Mouse (Mus musculus) embryo, embryonic 11 days (tissue): ENCODE data around the gene Gpc6.

Experiments used
- DNase-seq: peaks from one replicate; pipeline ENCODE4 v3.0.0-alpha.2; 2015

The Gpc6 gene

GRCm38 (mm10) chr14:117824491-117824890 lies 899.4 kb downstream of the Gpc6 start:
- no peak for DNase-seq

GRCm38 (mm10) chr14:117826294-117827046 lies 901.4 kb downstream of the Gpc6 start:
- DNase-seq = no peak

- DNase-seq = peak; percentile 20
Observed at GRCm38 (mm10) chr14:117831267-117831666, 906.2 kb downstream of the Gpc6 start.

GRCm38 (mm10) chr14:117831731-117832130 lies 906.6 kb downstream of the Gpc6 start:
- DNase-seq = peak; percentile 43

- no peak for DNase-seq
Observed at GRCm38 (mm10) chr14:117835506-117835905, 910.4 kb downstream of the Gpc6 start.

DNA sequence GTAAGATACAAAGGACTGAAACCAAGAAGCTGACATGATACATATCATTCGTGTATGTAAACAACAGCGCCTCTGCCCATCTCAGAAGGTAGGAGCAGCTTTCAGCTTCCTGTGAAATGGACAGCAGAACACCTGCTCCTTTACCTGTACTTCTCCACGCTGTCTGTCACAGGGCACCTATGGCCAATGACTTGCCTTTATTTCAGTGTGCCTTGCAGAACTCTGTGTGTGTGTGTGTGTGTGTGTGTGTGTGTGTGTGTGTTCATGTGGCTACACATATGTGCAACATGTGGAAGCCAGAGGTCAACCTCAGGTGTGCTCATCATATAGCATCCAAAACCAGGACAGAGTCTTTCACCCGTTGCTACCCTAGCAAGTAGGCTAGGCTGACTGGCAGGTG lies 911.9 kb downstream of the Gpc6 start:
- DNase-seq = no peak

DNA sequence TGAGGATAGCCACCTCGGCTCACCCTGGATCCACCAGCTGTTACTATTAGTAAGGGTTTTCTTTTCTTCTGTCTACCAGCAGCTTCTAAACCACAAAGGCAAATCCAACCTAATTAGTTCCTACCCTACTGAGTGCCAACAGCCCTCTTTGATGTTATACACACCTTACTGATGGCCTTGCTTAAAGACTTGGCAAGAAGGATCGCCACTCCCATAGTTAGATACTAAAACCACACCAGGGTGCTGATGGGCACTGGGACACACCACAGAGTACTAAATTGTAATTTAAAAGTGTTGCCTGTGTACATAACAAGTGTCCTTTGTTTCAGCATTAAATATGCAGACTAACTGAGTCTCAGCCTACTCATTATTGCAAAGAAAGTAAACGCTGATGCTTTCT lies 912.6 kb downstream of the Gpc6 start:
- no peak for DNase-seq

DNA sequence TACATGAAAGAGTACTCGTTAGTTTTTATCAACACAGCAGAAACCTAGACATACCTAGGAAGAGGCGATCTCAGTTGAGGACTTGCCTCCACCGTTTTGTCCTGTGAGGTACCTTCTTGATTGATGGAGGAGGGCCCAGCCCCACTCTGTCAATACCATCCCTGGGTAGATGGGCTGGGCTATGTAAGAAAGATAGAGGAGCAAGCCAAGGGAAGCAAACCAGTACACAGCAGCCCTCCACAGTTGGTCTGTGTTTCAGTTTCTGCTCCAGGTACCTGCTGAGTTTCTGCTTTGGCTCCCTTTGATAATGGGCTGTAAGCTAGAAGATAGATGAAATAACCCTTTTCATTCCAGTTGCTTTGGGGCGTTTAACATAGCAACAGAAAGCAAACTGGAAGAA lies 916.1 kb downstream of the Gpc6 start:
- DNase-seq = no peak

- no peak for DNase-seq
Observed at GRCm38 (mm10) chr14:117841797-117842553, 916.9 kb downstream of the Gpc6 start.

- no peak for DNase-seq
Observed at GRCm38 (mm10) chr14:117849591-117850505, 924.7 kb downstream of the Gpc6 start.

DNA sequence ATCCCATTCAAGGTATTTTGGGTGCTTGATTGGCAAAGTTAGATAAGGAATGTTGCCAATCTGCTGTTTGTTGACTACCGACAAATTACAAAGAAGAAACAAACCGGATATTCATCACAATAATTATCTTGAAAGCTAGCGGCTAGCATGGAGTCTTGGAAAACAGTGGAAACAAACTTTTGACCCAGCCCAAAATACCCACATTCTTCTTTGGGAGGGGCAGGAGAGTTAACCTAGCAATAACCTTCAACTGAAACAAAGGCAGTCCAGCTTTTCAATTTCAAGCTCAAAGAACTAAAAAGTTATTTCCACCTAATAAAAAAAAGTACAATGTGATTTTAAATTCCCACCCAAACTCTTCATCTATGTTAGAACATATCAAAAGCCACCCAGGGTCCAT lies 927.2 kb downstream of the Gpc6 start:
- no peak for DNase-seq

GRCm38 (mm10) chr14:117852842-117853241 lies 927.7 kb downstream of the Gpc6 start:
- no peak for DNase-seq

DNA sequence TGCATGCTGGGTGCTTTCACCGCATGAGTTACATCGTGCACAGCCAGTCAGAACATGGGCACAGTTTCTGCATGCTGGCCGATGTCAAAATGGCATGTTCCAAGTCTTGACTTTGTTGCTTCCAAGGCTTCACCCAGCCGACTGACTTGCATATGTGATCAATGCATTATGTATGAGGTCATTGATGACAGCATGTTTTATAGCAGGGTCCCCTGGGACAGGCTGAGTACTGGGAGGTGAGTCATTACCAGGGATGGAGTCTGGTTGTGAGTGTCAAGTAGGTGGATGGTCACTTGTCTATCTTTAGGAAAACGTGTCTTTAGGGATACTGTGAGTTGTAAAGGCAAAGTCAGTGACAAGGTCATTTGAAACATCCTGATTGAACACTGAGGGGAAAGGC lies 929.4 kb downstream of the Gpc6 start:
- no peak for DNase-seq

DNA sequence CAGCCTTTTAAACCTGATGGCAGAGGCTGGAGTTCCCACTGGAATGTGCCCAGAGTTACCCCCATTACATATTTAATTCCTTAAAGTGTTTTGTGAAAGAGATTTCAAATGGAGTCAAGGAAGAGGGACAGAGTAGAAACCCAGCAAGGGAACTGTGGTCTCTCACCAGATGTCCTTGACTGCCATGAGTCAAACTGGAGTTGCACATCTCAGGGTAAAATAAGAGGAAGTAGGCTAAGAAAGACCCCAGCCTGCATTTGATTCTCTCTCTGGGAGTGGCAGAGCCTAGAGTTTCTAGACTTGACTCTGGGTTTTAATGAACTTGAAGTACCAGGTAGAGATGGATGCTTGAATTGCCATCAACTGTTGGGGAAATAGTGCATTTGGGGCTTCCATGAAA lies 946.2 kb downstream of the Gpc6 start:
- DNase-seq = no peak

DNA sequence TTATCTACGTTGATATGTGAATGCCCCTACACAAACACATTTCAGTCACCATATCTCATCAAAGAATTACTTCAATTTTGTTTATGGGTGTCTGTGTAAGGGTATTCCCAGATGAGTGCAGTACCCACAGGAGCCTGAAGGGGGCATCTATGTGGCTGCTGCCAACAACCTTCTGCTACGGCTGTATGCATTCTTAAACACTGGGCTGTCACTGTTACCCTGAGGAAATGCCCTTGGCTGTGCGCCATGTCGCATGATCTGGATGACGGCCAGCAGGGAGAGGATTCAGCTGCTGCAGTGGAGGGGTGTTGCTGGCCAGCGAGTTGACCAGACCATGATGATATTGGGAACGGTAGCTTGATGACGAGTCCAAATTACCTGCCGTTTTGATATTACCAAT lies 954.2 kb downstream of the Gpc6 start:
- no peak for DNase-seq

DNA sequence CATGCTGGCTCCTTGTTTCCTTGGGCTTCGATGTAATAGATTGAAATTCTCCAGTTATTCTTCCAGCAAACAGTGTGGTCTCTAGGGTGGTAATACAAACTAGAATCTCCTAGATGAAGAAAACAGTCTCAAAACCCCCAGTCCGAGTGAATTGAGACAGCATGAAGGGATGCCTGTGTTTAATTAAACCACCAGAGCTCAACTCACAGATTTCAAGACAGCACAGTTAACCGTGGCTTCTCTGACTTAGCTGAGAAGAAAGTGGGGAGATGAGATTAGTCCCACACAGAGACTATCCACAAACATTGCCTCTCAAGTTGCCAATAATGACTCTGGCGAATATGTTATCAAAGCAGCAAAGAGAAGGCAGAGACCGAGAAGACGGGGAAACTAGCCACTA lies 956.0 kb downstream of the Gpc6 start:
- no peak for DNase-seq

DNA sequence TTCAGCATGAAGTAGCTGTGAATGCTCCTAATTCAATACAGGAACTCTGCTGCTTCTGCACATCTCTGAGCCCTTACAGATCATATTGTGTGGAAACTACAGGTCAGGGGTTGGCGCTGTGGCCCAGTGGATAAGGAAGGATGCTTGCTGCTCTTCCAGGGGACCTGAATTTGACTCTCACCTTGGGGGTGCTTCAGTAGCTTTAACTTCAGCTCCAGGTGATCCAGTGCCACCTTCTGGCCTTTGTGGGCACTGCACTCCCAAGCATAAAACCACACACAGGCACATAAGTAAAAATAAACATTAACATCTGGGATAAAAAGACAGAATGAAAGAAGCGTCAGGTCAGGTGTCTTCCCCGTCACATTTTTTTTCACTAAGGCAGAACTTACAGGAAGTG lies 957.1 kb downstream of the Gpc6 start:
- peak; percentile 55 for DNase-seq

GRCm38 (mm10) chr14:117889653-117890052 lies 964.5 kb downstream of the Gpc6 start:
- DNase-seq = no peak

DNA sequence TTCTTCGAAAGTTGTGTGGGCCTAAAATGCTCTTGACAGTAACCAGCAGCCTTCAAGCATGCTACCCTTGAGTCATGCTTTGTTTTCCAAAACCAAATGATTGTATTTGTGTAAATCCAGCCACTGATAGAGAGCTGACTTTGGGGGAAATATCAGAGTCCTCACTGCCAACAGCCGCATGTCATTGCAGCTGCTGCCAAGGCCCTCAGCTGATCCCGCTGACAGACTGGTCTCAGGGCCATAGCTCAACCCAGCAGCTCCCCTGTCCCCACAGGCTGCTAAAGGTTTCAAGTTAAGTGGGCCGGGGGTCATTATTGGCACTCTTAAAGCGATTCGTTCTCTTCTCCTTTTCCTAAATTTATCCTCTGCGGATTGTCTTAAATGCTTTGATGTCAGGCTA lies 966.3 kb downstream of the Gpc6 start:
- DNase-seq = no peak

GRCm38 (mm10) chr14:117892026-117892425 lies 966.9 kb downstream of the Gpc6 start:
- DNase-seq = no peak

- DNase-seq = no peak
Observed at GRCm38 (mm10) chr14:117894869-117895538, 969.9 kb downstream of the Gpc6 start.

- DNase-seq = no peak
Observed at GRCm38 (mm10) chr14:117895539-117895912, 970.4 kb downstream of the Gpc6 start.

DNA sequence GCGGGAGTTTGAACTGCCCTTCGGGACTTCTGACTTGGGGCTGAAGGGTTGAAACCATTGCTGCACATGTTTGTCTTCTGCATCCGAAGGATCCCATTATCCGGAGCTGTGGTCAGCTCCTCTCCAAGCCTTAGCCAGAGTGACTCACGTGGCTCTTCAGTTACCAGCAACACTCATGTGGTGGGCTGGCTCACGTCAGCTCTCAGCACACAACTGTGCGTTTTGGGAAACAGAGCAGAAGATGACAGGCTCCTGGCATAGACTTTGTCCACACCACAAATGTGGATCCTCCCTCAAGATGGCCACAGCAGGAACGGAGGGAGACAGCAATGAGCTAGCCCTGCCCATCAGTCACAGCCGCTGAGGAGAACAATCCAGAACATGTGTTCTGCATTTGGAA lies 979.2 kb downstream of the Gpc6 start:
- no peak for DNase-seq
